Mouse (Mus musculus) ovary, adult 10 weeks (tissue): ENCODE results near the gene Vmn2r116. TPM values are rescaled to one million over a fixed set of nuclear protein-coding genes. Genes with fewer than 3 reads are reported as not detected.

ENCODE experiments used
- polyA plus RNA-seq: library from polyadenylated mRNA; stranded (reverse); fragments of 350-450 nt; fragmentation: Illumina TruSeq; extraction: RNeasy Lipid Tissue Mini Kit (QIAGEN cat#74804); gene quantifications from one replicate; pipeline ENCODE4 v1.2.3, GENCODE M21; 2014

The Vmn2r116 gene
- polyA plus RNA-seq: not detected

DNA sequence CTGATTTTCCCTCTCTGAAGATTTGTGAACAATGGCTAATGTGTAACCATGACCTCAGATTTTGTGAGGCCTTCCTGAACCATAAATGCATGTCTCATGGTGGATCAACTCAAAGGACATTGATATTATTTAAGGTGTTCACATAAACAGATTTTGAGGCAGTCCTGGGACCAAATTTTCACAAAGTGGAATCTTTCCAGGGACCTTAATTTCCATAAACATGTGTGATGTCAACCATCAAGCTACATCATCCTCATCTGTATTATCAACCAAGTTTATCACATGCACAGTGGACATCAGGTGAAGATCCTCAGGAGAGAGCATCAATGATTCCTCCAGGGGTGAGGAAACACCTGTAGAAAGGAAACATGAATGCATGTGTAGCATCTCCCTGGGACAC, at the start of gene Vmn2r116:
TSS of gene Vmn2r116 (plus strand) at position 301 of the 400 bp plus-strand sequence.

DNA sequence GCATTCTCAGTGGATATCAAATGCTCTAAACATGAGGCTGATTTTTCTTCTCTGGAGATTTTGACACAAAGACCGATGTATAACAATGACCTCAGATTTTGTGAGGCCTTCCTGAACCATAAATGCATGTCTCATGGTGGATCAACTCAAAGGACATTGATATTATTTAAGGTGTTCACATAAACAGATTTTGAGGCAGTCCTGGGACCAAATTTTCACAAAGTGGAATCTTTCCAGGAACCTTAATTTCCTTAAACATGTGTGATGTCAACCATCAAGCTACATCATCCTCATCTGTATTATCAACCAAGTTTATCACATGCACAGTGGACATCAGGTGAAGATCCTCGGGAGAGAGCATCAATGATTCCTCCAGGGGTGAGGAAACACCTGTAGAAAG, 41.0 kb upstream of the Vmn2r116 start, which contains the start of gene Vmn2r115:
TSS of gene Vmn2r115 (plus strand) at position 301 of the 400 bp plus-strand sequence.

Other genes starting within 250 kb of the Vmn2r116 start
- gene Zfp40, start 191.4 kb upstream of the Vmn2r116 start, polyA plus RNA-seq: 53.3 TPM
- gene Vmn2r114, start 72.1 kb upstream of the Vmn2r116 start, polyA plus RNA-seq: not detected
- not detected for gene Vmn2r115, start 40.9 kb upstream of the Vmn2r116 start, polyA plus RNA-seq
- gene Vmn2r117, start 95.1 kb downstream of the Vmn2r116 start, polyA plus RNA-seq: not detected
- gene Zfp213, start 179.6 kb downstream of the Vmn2r116 start, polyA plus RNA-seq: 1.5 TPM
- gene Zfp13, start 214.9 kb downstream of the Vmn2r116 start, polyA plus RNA-seq: not detected
- not detected for gene Zscan10, start 216.3 kb downstream of the Vmn2r116 start, polyA plus RNA-seq